In the genomic region with DNA sequence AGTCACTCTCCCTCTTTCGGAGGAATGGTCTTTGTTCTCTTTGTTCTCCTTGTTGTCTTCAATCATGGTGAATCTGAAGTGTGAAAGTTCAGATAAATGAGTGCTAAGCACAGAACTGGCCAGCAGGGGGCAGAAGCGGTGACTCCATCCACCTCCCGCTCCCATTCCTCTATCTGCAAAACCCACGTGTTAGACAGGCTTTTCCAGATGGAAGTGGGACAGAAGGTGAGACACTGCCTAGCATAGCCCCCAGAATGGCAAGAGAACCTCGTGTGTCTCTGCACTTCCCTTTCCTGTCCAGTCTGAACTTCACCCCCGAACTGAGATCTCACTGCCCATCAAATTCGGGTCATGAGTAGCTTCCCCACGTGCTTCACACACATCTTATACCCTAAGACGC, we compare ENCODE assay signal across 11 mouse cellular contexts. TPM values are rescaled to one million over a fixed set of nuclear protein-coding genes. Genes with fewer than 3 reads are reported as not detected.
DNase-seq lines count a peak whose midpoint lies in the region; ATAC-seq and TF ChIP-seq lines count a peak whose summit lies in the region.
"Had no signal": no experiment of that assay in that cellular context is flagged by ENCODE, and none has a peak within 500 bp of the region (broad histone marks: within the 10 kb centered on the region; RNA-seq: fewer than 3 reads in every experiment).

No protein-coding gene starts in this region.

- H3K4me1 ChIP-seq in small intestine, adult 2 months (ENCODE audit: control insufficient read depth, insufficient read depth, insufficient read length, low read length): no peaks in the 10 kb centered on the region
- peaks cover 3% of the 10 kb centered on the region; the same call in 1 of the 2 replicates for H3K4me1 ChIP-seq in intestine, embryonic 15.5 days (replicated peaks)

- no peak for ATAC-seq in intestine, embryonic 15.5 days

- WGBS in small intestine, adult 2 months: 29% methylated on average over 9 of the region's 9 CpGs
- 35% methylated on average over 9 of the region's 9 CpGs for WGBS in intestine, embryonic 15.5 days

- TF ChIP-seq CTCF in small intestine, adult 2 months (IDR thresholded peaks at IDR 0.05; ENCODE audit: extremely low read depth, insufficient read length, insufficient replicate concordance, low read depth, low read length): peak; percentile 65; the same call in 1 of the 2 replicates

- intact Hi-C loops in gastrocnemius, postnatal 14 days (cut with DNase I; ENCODE audit: low total_unique reads): no loop called here

- peaks cover 11% of the 10 kb centered on the region for H3K27me3 ChIP-seq in small intestine, adult 2 months (ENCODE audit: control insufficient read depth, insufficient read depth, low read length)
- peaks cover 13% of the 10 kb centered on the region for H3K27me3 ChIP-seq in intestine, embryonic 15.5 days (replicated peaks)

- H3K4me2 ChIP-seq in intestine, embryonic 15.5 days (replicated peaks): no peak overlapping the region
- H3K4me2 ChIP-seq: embryonic facial prominence, embryonic 12.5 days; limb, embryonic 12.5 days; stomach, embryonic 15.5 days had no signal

- TF ChIP-seq POLR2A in small intestine, adult 2 months (IDR thresholded peaks at IDR 0.05; ENCODE audit: low read depth, low read length): no peak

- no peaks in the 10 kb centered on the region for H3K9me3 ChIP-seq in intestine, embryonic 15.5 days
- H3K9me3 ChIP-seq: embryonic facial prominence, embryonic 12.5 days; limb, embryonic 12.5 days; stomach, embryonic 15.5 days had no signal

- peak; percentile 15 for DNase-seq in gastrocnemius, postnatal 14 days
- no peak for DNase-seq in gastrocnemius, adult 8-10 months (ENCODE audit: low spot score in 2 of 2)
- DNase-seq in ovary, postnatal 36 days (ENCODE audit: low spot score): peak; percentile 16
- DNase-seq in ovary, postnatal 10 days (ENCODE audit: low spot score): no peak
- peak; percentile 9 to 53 for DNase-seq in adrenal gland, postnatal 36 days
- peak; percentile 41 for DNase-seq in induced T-regulatory cell, adult 2 months (ENCODE audit: low read depth)

- no peaks in the 10 kb centered on the region for H3K36me3 ChIP-seq in small intestine, adult 2 months (ENCODE audit: control insufficient read depth, insufficient read depth, low read length)
- H3K36me3 ChIP-seq in intestine, embryonic 15.5 days: no peaks in the 10 kb centered on the region
- H3K36me3 ChIP-seq: embryonic facial prominence, embryonic 12.5 days; limb, embryonic 12.5 days; stomach, embryonic 15.5 days had no signal

- no peak overlapping the region for H3K9ac ChIP-seq in intestine, embryonic 15.5 days
- H3K9ac ChIP-seq: embryonic facial prominence, embryonic 12.5 days; limb, embryonic 12.5 days; stomach, embryonic 15.5 days had no signal

- no peak overlapping the region for H3K4me3 ChIP-seq in small intestine, adult 2 months (ENCODE audit: low read depth, low read length)
- no peak overlapping the region for H3K4me3 ChIP-seq in intestine, embryonic 15.5 days (replicated peaks)
- H3K4me3 ChIP-seq: embryonic facial prominence, embryonic 12.5 days; limb, embryonic 12.5 days; stomach, embryonic 15.5 days had no signal

- H3K27ac ChIP-seq in small intestine, adult 2 months (ENCODE audit: insufficient read depth, low read depth, low read length): no peak overlapping the region
- no peak overlapping the region for H3K27ac ChIP-seq in intestine, embryonic 15.5 days
- H3K27ac ChIP-seq: embryonic facial prominence, embryonic 12.5 days; limb, embryonic 12.5 days; stomach, embryonic 15.5 days had no signal

RNA-seq across cellular contexts. Expression of gene Tph1, which starts 7.1 kb away (rescaled TPM):
- 1 to 10 TPM in 1 of 2 experiments, under 1 TPM in 1; 0.47 to 1.4 TPM for total RNA-seq in gastrocnemius, postnatal 14 days (2021)
- under 1 TPM; 0.29 to 0.85 (median 0.39) TPM for total RNA-seq in gastrocnemius, adult 8-10 months (2022)
- under 1 TPM in 1 of 2 experiments, not detected in 1; 0.07 TPM for total RNA-seq in adrenal gland, postnatal 36 days (2021)
- polyA plus RNA-seq in small intestine, adult 2 months (2012; rRNA removed): 1.6 and 2.2 TPM in 2 replicates
- 0.97 and 1.2 TPM in 2 replicates for polyA plus RNA-seq in intestine, embryonic 15.5 days (2015; fragmentation: Nextera tagmentation; extraction: Ambion mirVana)
- polyA plus RNA-seq: limb, embryonic 12.5 days had no signal

RNA-seq across cellular contexts. Expression of gene Sergef, which starts 25.6 kb away (rescaled TPM):
- total RNA-seq in gastrocnemius, postnatal 14 days (2021): 1 to 10 TPM; 3.6 to 4.7 TPM
- 1 to 10 TPM; 1.5 to 3.8 (median 3.1) TPM for total RNA-seq in gastrocnemius, adult 8-10 months (2022)
- total RNA-seq in adrenal gland, postnatal 36 days (2021): 10 to 100 TPM; 21.9 to 22.1 TPM
- 6.2 and 7.5 TPM in 2 replicates for polyA plus RNA-seq in small intestine, adult 2 months (2012; rRNA removed)
- 14.3 and 16.9 TPM in 2 replicates for polyA plus RNA-seq in intestine, embryonic 15.5 days (2015; fragmentation: Nextera tagmentation; extraction: Ambion mirVana)

RNA-seq across cellular contexts. Expression of gene Saal1, which starts 45.2 kb away (rescaled TPM):
- 1 to 10 TPM; 4.1 to 4.9 TPM for total RNA-seq in gastrocnemius, postnatal 14 days (2021)
- total RNA-seq in gastrocnemius, adult 8-10 months (2022): 1 to 10 TPM; 2.5 to 3.7 (median 3.4) TPM
- 1 to 10 TPM; 8.6 to 9.0 TPM for total RNA-seq in adrenal gland, postnatal 36 days (2021)
- 2.1 and 3.5 TPM in 2 replicates for polyA plus RNA-seq in small intestine, adult 2 months (2012; rRNA removed)
- polyA plus RNA-seq in intestine, embryonic 15.5 days (2015; fragmentation: Nextera tagmentation; extraction: Ambion mirVana): 24.6 and 26.9 TPM in 2 replicates

RNA-seq across cellular contexts. Expression of gene Saa3, which starts 50.3 kb away (rescaled TPM):
- not detected for total RNA-seq in gastrocnemius, postnatal 14 days (2021)
- not detected for total RNA-seq in gastrocnemius, adult 8-10 months (2022)
- 1 to 10 TPM; 2.1 to 2.9 TPM for total RNA-seq in adrenal gland, postnatal 36 days (2021)
- 0.44 and 4.0 TPM in 2 replicates for polyA plus RNA-seq in small intestine, adult 2 months (2012; rRNA removed)
- polyA plus RNA-seq in intestine, embryonic 15.5 days (2015; fragmentation: Nextera tagmentation; extraction: Ambion mirVana): 0.88 and 1.0 TPM in 2 replicates

Comparison
In these comparisons a context has a peak if more than half of its experiments do, and no peak if none do; other contexts are left out.
1. DNase-seq: peak in gastrocnemius, postnatal 14 days (single experiment), ovary, postnatal 36 days (single experiment), adrenal gland, postnatal 36 days (2 of 2) and induced T-regulatory cell, adult 2 months (single experiment); none in gastrocnemius, adult 8-10 months (0 of 2) and ovary, postnatal 10 days (single experiment).
2. RNA of gene Sergef, which starts 25.6 kb away (total RNA-seq): 21.9 to 22.1 TPM in adrenal gland, postnatal 36 days; 3.6 to 4.7 TPM in gastrocnemius, postnatal 14 days and 1.5 to 3.8 TPM in gastrocnemius, adult 8-10 months; every median in the first group is over 4 times any median in the second.